Mouse (Mus musculus): ENCODE results near the gene Zfp747. TPM values are rescaled to one million over a fixed set of nuclear protein-coding genes. Genes with fewer than 3 reads are reported as not detected.
"Not testable (repeated sequence)": the region's sequence is repeated elsewhere in the genome, so short reads cannot be mapped to it uniquely, and the experiment has no call there.

Zfp747 gene
- polyA plus RNA-seq, 1 experiment from 2014 or later = 8.6 TPM

DNA sequence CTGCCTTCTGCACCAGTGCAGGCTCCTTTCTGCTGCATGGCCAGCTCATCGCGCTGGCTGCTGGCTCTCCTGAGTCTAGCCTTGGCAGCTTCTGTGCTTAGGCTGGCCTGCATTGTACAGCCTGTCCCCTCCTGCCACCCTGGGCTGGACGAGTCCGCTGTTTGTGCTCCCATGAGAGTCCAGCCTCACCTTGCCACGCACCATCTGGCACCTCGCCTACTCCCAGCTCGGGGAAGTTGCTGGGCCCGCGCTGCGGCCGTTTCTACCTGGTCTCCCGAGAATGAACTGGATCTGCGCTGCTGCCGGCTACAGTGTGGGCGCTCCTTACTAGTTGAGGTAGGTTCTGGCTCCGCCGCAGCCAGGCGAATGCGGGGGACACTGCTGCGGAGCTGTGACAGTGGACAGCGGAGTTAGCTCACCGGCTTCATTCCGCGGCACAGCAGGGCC, 12.4 kb downstream of the Zfp747 start:
- Histone ChIP-seq H3K9me3 (no peaks in the 10 kb centered on the region), H3K9ac (peak overlapping the region; percentile 73), H3K36me3 (no peaks in the 10 kb centered on the region), H3K27ac (peak overlapping the region; percentile 4; the same call in 1 of the 2 replicates), H3K4me1 (replicated peaks) (peaks cover 10% of the 10 kb centered on the region), H3K4me2 (peak overlapping the region; percentile 76), H3K27me3 (peaks cover 35% of the 10 kb centered on the region), H3K4me3 (peak overlapping the region; percentile 42)
- ATAC-seq (ENCODE audit: low FRiP score) = 0 out of 2 replicates have a peak, but pooled peaks have one; percentile 46
- under 1% methylated on average over 24 of the region's 24 CpGs for WGBS

DNA sequence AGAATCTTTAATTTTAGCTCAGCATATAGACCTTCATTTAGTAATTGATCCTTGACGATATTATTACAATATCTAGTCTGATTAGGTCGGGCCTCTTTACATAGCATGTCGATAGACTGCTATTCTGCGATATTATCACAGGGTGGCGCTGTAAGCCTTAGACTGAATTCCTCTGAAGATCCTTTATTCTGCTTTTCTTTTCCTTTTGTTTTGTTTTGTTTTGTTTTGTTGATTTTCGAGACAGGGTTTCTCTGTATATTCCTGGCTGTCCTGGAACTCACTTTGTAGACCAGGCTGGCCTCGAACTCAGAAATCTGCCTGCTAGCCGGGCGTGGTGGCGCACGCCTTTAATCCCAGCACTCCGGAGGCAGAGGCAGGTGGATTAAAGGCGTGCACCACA, 13.4 kb downstream of the Zfp747 start:
- not testable (repeated sequence) for H3K4me3 ChIP-seq; H3K9me3 ChIP-seq; H3K9ac ChIP-seq; ATAC-seq (ENCODE audit: low FRiP score); H3K36me3 ChIP-seq; H3K27ac ChIP-seq
- Histone ChIP-seq H3K4me2 (peak overlapping the region; percentile 34), H3K27me3 (peaks cover 35% of the 10 kb centered on the region), H3K4me1 (replicated peaks) (peaks cover 10% of the 10 kb centered on the region)
- WGBS = 14% methylated on average over 13 of the region's 13 CpGs

DNA sequence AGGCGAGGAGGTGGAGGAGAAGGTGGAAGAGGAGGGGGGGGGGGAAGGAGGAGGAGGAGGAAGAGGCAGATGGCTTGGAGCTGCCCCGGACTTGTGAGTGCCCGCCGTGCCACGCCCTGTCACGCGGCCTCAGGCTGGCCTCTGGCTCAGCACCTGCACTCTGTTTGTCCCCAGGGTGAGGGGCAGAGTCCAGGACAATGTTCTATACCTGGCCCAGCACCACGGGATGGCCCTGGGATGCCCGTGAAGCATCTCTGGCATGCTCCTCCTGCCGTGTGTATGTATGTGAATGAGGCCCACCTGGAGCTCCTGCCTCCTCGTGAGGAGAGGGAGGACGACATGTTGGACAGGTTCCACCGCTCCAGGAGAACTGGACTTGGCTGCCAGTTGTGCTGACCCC, 14.4 kb downstream of the Zfp747 start:
- ATAC-seq (ENCODE audit: low FRiP score) = no peak

DNA sequence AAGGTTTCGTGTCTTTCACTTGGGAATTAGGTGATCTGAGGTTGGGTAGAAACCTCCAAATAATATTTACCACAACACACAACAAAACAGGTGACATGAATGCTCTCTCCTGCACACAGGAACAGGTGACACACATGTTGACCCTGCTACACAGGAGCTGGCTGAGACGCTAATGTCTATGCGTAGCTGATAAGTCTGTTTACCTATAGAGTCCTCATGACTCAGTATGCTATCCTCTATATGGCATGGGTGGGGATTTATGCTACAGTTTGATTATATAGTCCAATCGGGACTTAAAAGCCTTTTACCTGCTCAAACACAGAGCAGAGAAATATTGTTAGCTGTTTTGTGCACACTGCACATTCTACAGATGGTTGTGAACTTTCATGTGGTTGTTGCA, 15.6 kb downstream of the Zfp747 start:
- Histone ChIP-seq H3K9me3 (no peaks in the 10 kb centered on the region), H3K4me2 (no peak overlapping the region), H3K9ac (no peak overlapping the region), H3K4me3 (no peak overlapping the region), H3K36me3 (no peaks in the 10 kb centered on the region), H3K27me3 (peaks cover 36% of the 10 kb centered on the region), H3K27ac (no peak overlapping the region), H3K4me1 (replicated peaks) (peaks cover 10% of the 10 kb centered on the region)
- ATAC-seq (ENCODE audit: low FRiP score) = no peak
- 83% methylated on average over 4 of the region's 4 CpGs for WGBS

More for the DNA sequence above, 14.4 kb downstream of the Zfp747 start:
- Histone ChIP-seq H3K4me2 (no peak overlapping the region), H3K4me1 (replicated peaks) (peaks cover 10% of the 10 kb centered on the region), H3K27me3 (peaks cover 40% of the 10 kb centered on the region), H3K27ac (no peak overlapping the region), H3K4me3 (no peak overlapping the region), H3K36me3 (no peaks in the 10 kb centered on the region), H3K9me3 (no peaks in the 10 kb centered on the region), H3K9ac (peak overlapping the region; percentile 24; the same call in 1 of the 2 replicates)
- WGBS = 57% methylated on average over 12 of the region's 13 CpGs

DNA sequence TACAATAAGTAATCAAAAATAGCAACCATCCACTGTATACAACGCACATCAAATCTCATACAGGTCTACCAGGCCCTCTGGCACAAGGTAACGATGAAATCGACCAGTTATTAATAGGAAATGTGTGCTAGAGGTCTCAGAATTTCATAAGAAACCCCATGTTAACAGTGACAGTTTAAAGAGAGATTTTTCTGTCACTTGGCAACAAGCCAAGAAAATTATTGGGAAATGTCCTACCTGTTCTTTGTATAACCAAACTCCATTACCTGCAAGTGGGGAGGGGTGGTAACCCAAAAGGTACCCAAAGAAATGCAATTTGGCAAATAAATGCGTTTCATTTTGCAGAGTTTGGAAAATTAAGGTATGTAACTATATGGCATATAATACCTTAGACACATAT, 17.4 kb downstream of the Zfp747 start:
- Histone ChIP-seq H3K9ac (no peak overlapping the region), H3K27me3 (peaks cover 29% of the 10 kb centered on the region), H3K4me2 (no peak overlapping the region), H3K4me3 (no peak overlapping the region), H3K9me3 (no peaks in the 10 kb centered on the region), H3K27ac (no peak overlapping the region), H3K4me1 (replicated peaks) (peaks cover 3% of the 10 kb centered on the region), H3K36me3 (no peaks in the 10 kb centered on the region)
- ATAC-seq (ENCODE audit: low FRiP score) = no peak
- 77% methylated on average over 4 of the region's 4 CpGs for WGBS

DNA sequence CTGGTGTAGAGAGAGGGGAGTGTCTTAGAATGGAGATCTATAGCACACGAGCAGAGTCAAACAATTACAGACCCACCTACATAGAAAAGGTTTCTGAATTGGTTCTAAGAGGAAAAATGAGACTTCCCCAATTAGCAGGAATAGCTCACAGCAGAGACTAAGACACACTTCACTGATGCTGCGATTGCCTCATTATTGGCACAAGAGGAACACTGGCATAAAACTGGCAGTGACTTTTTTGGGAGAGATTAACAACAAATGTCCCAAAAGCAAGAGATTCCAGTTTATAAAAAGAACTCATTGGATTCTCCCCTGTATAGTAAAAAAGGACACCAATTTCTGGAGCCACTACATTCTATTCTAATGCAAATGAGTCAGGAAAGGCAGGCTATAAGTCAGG, 18.0 kb downstream of the Zfp747 start:
- no peak overlapping the region for H3K9ac ChIP-seq
- peaks cover 29% of the 10 kb centered on the region for H3K27me3 ChIP-seq
- WGBS = 67% methylated on average over 2 of the region's 2 CpGs
- H3K9me3 ChIP-seq = no peaks in the 10 kb centered on the region
- no peaks in the 10 kb centered on the region for H3K4me1 ChIP-seq (replicated peaks)
- no peaks in the 10 kb centered on the region for H3K36me3 ChIP-seq
- no peak overlapping the region for H3K4me3 ChIP-seq
- no peak for ATAC-seq (ENCODE audit: low FRiP score)
- no peak overlapping the region for H3K4me2 ChIP-seq
- H3K27ac ChIP-seq = no peak overlapping the region

DNA sequence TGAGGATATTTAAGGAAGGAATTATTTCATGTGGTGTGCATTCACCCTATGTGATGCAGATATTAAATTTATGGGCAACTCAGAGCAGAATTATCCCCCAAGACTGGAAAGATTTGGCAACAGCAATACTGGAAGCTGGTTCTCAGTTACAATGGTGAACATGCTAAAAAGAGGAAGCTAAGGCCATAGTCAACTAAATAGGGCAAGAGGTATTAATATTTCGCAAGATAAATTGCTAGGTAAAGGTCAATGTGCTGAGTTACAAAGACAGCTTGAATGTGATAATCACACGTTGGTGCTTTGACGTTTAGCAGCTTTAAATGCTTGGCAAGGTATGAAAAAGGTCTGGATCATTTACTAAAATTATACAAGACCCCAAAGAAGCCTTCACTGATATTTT, 20.1 kb downstream of the Zfp747 start:
- Histone ChIP-seq H3K27me3 (peaks cover 22% of the 10 kb centered on the region; the same call in 1 of the 2 replicates), H3K4me1 (replicated peaks) (no peaks in the 10 kb centered on the region), H3K36me3 (no peaks in the 10 kb centered on the region), H3K9ac (no peak overlapping the region), H3K9me3 (no peaks in the 10 kb centered on the region), H3K4me3 (no peak overlapping the region), H3K4me2 (no peak overlapping the region), H3K27ac (no peak overlapping the region)
- no peak for ATAC-seq (ENCODE audit: low FRiP score)
- WGBS = 64% methylated on average over 3 of the region's 3 CpGs

DNA sequence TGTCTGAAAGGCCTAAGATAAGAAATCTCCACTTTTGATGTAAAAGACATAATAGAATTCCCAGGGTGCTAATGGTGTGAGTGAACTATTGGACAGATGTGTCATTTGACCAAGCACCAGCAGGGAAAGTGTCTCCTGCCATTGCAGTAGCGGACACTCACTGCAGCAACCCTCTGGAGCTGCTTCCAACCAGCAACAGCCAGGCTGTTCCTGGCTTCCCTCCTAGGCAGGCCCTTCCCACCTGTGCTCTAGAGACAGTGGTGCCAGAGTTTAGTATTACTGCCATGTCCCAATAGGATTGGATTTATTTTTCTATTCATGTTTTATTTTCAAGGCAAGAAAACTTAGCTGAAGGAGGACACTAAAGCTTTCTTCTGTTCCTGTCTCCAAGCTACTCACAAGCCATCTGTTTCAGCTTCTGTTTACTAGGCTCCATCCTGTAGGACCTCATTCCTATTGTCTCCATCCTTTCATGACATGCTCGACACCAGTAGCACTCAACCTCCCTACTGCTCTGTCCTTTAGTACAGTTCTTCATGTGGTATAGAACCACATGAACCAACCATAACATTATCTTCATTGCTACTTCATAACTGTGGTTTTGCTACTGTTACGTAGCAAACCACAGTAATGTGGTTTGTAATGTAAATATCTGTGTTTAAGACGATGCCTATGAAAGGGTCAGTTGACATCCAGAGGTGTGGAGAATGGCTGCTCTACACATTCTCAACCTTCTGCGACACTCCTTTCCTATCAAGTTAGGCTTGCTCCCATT, 24.4 kb downstream of the Zfp747 start:
- 91% methylated on average over 5 of the region's 5 CpGs for WGBS
- no peak overlapping the region for H3K4me2 ChIP-seq

DNA sequence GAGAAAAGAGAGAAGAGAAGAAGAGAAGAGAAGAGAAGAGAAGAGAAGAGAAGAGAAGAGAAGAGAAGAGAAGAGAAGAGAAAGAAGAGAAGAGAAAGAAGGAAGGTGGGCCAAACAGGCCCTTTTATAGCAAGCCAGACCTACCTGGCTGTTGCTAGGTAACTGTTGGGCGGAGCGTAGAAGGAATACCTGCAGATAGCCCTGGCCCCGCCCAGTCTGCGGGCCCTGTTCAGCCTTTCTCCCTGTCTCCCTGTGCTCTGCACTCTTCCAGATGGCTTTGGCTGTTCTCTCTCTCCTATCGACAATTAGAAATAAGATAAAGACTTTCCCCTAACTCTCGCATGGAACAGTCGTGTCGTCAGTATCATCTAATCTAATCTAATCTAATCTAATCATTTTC, 29.2 kb downstream of the Zfp747 start:
- no peak for ATAC-seq (ENCODE audit: low FRiP score)
- H3K36me3 ChIP-seq = peaks cover 21% of the 10 kb centered on the region
- WGBS = 15% methylated on average over 8 of the region's 8 CpGs
- H3K27ac ChIP-seq = peak overlapping the region; percentile 94; the same call in 1 of the 2 replicates
- H3K27me3 ChIP-seq = no peaks in the 10 kb centered on the region
- H3K9ac ChIP-seq = peak overlapping the region; percentile 96; the same call in 1 of the 2 replicates
- peak overlapping the region; percentile 86 for H3K4me3 ChIP-seq
- peak overlapping the region; percentile 84 for H3K4me2 ChIP-seq
- no peaks in the 10 kb centered on the region for H3K9me3 ChIP-seq
- peaks cover 38% of the 10 kb centered on the region for H3K4me1 ChIP-seq (replicated peaks)

More for the DNA sequence above, 24.4 kb downstream of the Zfp747 start:
- no peaks in the 10 kb centered on the region for H3K36me3 ChIP-seq
- H3K27me3 ChIP-seq = 0 out of 2 replicates have a peak, but pooled peaks cover 6% of the 10 kb centered on the region
- no peak overlapping the region for H3K9ac ChIP-seq
- H3K9me3 ChIP-seq = no peaks in the 10 kb centered on the region
- no peak for ATAC-seq (ENCODE audit: low FRiP score)
- peaks cover 12% of the 10 kb centered on the region for H3K4me1 ChIP-seq (replicated peaks)
- no peak overlapping the region for H3K27ac ChIP-seq
- H3K4me3 ChIP-seq = no peak overlapping the region

DNA sequence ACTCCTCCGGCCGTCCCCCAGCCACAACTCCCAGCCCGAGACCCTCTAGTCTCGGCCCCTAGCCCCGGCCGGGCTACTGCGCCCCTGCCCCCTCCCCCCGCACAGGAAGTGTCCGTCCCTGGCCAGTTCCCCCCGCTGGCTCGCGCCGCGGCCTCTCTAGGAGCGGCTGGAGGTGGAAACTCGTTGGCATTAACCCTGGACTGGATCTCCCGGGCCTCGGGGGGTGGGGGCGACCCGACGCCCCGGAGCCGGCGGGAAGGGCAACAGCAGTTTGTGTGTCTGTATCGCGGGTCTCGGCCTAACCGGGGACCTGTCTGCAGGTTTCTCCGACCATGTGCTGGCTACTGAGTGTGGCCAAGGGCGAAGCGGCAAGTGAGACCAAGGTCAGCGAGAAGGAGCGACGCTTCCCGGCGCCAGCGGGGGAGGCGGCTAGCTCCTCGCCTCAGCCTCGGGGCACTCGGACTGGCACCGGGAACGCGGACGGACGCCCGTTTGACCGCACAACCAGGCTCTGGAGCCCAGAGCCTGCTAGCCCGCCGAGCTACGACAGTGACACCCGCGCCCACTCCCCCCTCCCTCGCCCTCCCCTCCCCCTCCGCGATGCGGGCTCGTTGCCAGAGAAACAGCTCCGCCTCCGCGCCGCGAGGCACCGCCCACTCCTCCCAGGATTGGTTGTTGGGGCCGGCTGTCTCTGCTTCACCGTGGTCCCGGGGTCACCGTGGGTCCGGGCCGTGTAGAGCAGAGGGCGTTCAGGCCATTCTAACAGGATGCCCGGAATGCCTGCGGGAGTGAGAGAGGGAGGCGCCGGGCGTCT, 30.1 kb downstream of the Zfp747 start, which contains the start of gene Zfp768:
Gene Zfp768 (minus strand): TSS at position 78 of the 814 bp plus-strand sequence.
- H3K27ac ChIP-seq = peak within 1 kb of the TSS; percentile 94
- WGBS = under 1% methylated on average over 68 of the region's 76 CpGs
- peaks cover 29% of the 10 kb centered on the region for H3K36me3 ChIP-seq
- H3K4me2 ChIP-seq = peak within 1 kb of the TSS; percentile 84
- H3K4me1 ChIP-seq (replicated peaks) = peaks cover 38% of the 10 kb centered on the region
- H3K27me3 ChIP-seq = no peaks in the 10 kb centered on the region
- H3K9ac ChIP-seq = peak within 1 kb of the TSS; percentile 96
- ATAC-seq (ENCODE audit: low FRiP score) = peak; percentile 93
- H3K9me3 ChIP-seq = no peaks in the 10 kb centered on the region
- H3K4me3 ChIP-seq = peak within 1 kb of the TSS; percentile 86

DNA sequence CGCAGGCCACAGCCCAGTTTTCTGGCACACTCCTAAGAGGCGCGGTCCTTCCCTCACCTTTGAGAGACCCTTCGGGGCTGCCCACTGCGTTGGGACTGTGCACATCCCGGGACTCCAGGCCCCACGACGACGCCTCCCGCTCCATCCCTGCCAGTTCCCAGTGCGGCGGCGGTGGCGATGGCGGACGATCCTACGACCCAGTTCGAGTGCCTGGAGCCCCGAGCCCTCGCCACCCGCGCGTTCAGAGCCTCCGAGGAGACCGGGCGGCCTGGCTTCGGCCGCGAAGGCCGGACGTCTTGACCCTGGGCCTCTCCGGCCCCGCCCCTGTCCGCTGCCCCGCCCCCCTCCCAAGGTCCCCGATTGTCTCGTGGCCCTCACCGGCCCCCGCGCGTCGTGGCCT, 30.8 kb downstream of the Zfp747 start:
- Histone ChIP-seq H3K9me3 (no peaks in the 10 kb centered on the region), H3K4me3 (peak overlapping the region; percentile 86), H3K27me3 (no peaks in the 10 kb centered on the region), H3K4me2 (peak overlapping the region; percentile 84), H3K27ac (peak overlapping the region; percentile 94), H3K36me3 (peaks cover 29% of the 10 kb centered on the region), H3K9ac (peak overlapping the region; percentile 96), H3K4me1 (replicated peaks) (peaks cover 38% of the 10 kb centered on the region)
- peak; percentile 36 for ATAC-seq (ENCODE audit: low FRiP score)
- under 1% methylated on average over 37 of the region's 42 CpGs for WGBS

DNA sequence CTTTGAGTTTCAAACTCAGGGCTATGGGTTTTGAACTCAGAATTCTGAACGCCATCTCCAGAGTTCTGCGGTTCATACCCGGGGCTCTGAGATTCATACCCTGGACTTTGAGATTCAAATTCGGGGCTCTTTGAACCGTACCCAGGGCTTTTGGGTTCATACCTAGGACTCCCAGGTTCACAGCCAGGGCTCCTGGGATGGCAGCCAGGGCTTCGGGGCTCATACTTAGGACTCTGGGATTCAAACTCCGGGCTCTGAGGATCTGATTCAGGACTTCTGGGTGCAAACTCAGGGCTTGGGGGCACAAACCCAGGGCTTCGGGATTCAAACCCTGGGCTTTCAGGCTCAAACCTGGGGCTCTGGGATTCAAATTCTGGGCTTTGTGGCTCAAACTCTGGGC, 31.5 kb downstream of the Zfp747 start:
- WGBS = 90% methylated on average over 8 of the region's 8 CpGs
- Histone ChIP-seq H3K9ac (peak overlapping the region; percentile 96), H3K4me3 (peak overlapping the region; percentile 86), H3K4me1 (replicated peaks) (peaks cover 38% of the 10 kb centered on the region), H3K9me3 (no peaks in the 10 kb centered on the region), H3K27ac (no peak overlapping the region), H3K4me2 (peak overlapping the region; percentile 84), H3K27me3 (no peaks in the 10 kb centered on the region), H3K36me3 (peaks cover 29% of the 10 kb centered on the region)
- ATAC-seq (ENCODE audit: low FRiP score) = no peak

All from hindbrain, embryonic 13.5 days (tissue).